Mouse (Mus musculus) cerebellum, postnatal 4 days (tissue): ENCODE data around the gene Tchhl1.
"Not testable (repeated sequence)": the region's sequence is repeated elsewhere in the genome, so short reads cannot be mapped to it uniquely, and the experiment has no call there.

Experiments
- DNase-seq, 2 experiments: peaks; one replicate each; pipeline ENCODE4 v3.0.0; 2022; ENCODE audit warnings: low spot score in 2 of 2, mixed read lengths in 1 of 2

The Tchhl1 gene

DNA sequence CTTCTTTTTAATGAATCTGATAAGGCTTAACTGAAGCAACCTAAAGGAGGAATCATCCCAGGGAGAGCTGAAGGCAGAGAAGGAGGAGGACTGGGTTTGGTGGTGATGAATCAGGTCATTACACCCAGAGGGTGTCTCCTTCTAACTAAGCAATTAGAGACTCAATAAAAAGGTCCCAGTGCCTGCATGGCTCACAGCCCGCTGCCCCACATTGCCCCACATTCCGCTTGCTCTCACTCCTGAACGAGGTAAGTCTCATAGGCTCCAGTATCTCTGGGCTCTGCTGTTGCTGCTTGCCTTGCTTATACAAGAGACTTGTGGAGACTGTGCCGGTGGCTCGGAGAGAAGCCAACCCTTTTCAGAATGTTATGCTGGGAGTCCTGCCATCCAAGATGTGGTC is at the start of gene Tchhl1:
TSS of gene Tchhl1 (plus strand) at position 194 of the 400 bp plus-strand sequence.
- no peak for DNase-seq

GRCm38 (mm10) chr3:93431673-93432072 is 36.9 kb upstream of the Tchhl1 start:
- no peak for DNase-seq

DNA sequence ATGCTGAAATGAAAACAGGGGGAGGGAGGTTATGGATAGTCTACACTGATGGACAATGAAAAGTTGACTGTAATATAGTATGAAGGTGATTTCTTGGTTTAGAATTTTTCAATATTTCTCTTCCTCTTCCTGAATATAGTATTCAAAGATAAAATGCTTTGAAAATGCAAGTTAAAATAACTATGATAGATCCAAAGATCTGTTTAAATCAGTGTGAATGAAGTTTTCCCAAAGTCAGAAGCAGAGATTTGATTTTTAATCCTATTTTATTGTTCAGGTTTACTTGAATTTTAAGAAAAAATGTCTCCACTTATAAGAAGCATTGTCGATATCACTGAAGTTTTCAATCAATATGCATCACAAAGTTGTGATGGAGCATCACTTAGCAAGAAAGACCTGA is 26.5 kb upstream of the Tchhl1 start, which contains the start of gene Tchh:
TSS of gene Tchh (plus strand) at position 301 of the 400 bp plus-strand sequence.
- no peak for DNase-seq

GRCm38 (mm10) chr3:93443501-93444101 is 25.0 kb upstream of the Tchhl1 start:
- DNase-seq: peak in 1 of 2 experiments; percentile 6

DNA sequence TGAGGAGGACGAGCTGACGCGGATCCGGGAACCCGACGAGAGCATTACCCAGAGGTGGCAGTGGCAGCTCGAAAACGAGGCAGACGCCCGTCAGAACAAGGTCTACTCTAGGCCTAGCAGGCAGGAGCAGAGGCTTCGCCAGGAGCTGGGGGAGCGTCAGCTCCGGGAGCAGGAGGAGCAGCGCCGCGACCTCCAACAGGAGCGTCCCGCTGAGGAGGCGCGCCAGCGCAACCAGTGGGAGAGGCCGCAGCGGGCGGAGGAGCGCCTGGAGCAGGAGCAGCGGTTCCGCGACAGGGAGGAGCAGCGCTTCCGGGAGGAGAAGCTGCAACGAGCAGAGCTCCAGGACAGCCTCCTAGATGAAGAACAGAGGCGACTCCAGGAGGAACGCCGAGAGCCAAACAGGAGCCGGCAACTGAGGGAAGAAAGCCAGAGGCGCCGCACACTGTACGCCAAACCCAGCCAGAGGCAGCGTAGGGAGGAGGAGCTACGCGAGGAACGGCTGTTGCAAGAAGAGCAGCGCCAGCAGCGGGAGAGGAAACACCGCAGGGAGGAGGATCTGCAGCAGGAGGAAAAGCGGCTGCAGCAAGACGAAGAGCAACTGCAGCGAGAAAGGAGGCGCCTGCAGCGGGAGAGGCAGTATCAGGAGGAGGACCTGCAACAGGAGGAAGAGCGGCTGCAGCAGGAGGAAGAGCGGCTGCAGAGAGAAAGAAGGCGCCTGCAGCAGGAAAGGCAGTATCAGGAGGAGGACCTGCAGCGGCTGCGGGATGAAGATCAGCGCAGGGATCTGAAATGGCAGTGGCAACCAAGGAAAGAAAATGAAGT is 24.0 kb upstream of the Tchhl1 start:
- DNase-seq: peak in 1 of 2 experiments; percentile 51

DNA sequence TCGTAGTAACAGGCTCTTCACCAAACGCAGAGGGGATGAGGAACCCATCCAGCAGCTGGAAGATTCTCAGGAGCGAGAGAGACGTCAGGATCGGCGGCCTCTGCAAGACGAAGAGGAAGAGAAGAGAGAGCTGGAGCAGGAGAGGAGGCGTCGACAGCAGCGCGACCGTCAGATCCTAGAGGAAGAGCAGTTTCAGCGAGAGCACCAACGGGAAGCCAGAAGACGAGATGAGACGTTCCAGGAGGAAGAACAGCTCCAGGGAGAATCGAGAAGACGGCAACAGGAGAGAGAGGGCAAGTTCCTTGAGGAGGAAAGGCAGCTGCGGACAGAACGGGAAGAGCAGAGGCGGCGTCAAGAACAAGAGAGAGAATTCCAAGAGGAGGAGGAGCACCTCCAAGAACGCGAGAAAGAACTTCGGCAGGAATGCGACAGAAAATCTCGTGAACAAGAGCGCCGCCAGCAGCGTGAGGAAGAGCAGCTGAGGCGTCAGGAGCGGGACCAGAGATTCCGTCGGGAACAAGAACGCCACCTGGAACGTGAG is 23.3 kb upstream of the Tchhl1 start:
- peak in 1 of 2 experiments; percentile 5 for DNase-seq

GRCm38 (mm10) chr3:93446128-93446755 is 22.3 kb upstream of the Tchhl1 start:
- peak in 1 of 2 experiments; percentile 9 for DNase-seq

GRCm38 (mm10) chr3:93446756-93447137 is 21.8 kb upstream of the Tchhl1 start:
- peak in 1 of 2 experiments; percentile 1 for DNase-seq

GRCm38 (mm10) chr3:93447138-93447841 is 21.3 kb upstream of the Tchhl1 start:
- DNase-seq: peak in 1 of 2 experiments; percentile 38

- DNase-seq: no peak
Observed at GRCm38 (mm10) chr3:93466556-93466955, 2.0 kb upstream of the Tchhl1 start.

DNA sequence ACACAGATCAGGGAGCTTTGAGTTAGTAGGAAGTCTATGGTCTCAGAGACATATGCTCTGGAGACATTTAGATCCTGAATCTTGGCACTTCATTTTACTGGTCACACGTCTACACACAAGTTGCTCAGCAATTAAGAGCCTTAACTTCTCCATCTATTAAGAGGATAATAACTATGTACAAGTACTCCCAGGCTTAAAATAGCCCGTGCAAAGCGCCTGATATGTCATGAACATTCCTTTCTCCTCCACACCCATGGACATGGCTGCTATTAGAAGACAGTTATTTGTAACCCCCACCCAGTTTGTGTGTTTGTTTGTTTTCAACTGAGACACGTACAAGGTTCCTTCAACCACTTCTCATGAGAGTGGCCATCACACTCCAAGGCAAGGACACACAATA is 1.4 kb upstream of the Tchhl1 start:
- no peak for DNase-seq

DNA sequence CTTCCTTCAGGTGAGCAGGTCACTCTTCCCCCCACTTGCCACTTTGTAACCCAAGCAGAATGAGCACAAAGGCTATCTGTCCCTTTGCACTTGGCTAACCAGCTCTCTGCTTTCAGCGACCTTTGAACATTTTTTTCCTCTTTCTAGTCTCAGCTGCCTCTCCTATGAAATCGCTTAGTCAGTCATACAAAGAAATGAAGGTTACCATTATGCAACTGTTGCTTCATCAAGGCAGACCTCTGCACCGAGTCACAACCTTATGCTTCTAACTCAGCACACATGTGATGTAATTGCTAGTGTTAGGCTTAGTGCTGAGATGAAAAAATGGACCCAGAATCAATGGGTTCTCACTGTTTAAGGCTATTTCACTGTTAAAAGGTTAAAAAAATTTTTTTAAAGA is 1.1 kb downstream of the Tchhl1 start:
- no peak for DNase-seq

DNA sequence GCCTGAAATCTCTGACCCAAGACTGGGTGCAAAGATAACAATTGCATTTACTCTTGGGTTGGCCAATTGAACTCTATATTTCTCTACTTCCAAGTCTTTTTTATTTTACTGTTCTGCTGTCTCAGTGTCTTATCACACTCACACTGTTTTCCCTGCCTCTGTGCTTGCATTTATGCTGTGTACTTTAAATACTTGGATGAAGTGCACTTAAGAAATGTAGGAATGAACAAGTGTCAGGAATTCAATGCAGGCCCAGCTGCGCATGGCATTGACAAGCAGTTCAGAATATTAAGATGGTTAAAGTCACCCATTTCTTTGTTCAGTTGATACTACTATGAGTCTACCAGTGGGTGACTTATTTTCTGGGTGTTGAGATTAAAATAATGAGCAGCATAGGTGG is 11.5 kb downstream of the Tchhl1 start:
- DNase-seq: no peak

DNA sequence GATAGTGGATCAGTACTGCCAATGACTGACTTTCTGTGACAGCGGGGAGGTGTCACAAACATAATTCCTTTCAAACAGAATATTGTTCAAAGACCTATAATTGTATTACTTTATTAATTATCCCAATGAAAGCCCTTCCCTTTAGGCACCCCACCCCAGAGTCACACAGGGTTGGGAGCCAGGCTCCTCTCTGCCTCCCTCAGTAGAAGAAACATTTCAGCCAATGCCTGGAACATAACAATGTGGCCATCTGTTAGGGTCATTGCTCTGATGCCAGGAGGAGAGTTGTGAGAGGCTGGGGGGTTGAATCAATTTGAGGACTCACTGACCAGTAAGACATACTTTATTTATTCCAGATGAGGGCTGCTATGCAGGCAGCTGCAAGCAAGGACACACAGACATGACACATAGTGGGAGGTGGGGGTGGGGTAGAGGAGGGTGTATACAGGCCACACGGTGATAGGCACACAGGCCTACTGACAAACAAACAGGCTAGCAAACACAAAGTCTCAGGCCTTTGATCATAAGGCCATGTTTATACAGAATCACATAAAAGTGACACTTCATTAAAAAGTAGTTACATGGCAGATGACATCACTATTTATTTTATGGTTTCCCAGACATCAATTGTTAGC is 13.5 kb downstream of the Tchhl1 start:
- DNase-seq: no peak

- no peak for DNase-seq
Observed at GRCm38 (mm10) chr3:93485611-93486010, 17.1 kb downstream of the Tchhl1 start.

- no peak for DNase-seq
Observed at GRCm38 (mm10) chr3:93488541-93488940, 20.0 kb downstream of the Tchhl1 start.

- no peak for DNase-seq
Observed at GRCm38 (mm10) chr3:93492176-93492575, 23.6 kb downstream of the Tchhl1 start.

DNA sequence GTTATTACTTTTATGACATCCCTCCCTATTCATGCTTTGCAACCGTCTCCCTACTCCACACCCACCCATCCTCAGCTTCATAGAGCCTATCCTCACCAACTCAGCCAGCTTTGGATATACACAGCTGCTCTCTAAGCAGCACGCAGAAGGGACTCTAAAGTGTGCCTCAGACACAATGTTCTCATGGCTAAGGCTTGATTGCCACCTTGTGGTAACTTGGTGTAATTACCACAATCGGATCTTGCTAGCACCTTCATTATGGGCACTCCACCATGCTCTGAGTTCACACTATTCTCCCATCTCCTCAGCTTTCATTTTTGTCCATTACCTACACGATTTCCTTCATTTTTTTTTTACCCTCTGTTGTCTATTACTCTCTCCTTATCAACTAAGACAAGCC is 25.4 kb downstream of the Tchhl1 start:
- DNase-seq: peak in 1 of 2 experiments; percentile 37

- DNase-seq: not testable (repeated sequence)
Observed at GRCm38 (mm10) chr3:93494774-93495173, 26.2 kb downstream of the Tchhl1 start.

DNA sequence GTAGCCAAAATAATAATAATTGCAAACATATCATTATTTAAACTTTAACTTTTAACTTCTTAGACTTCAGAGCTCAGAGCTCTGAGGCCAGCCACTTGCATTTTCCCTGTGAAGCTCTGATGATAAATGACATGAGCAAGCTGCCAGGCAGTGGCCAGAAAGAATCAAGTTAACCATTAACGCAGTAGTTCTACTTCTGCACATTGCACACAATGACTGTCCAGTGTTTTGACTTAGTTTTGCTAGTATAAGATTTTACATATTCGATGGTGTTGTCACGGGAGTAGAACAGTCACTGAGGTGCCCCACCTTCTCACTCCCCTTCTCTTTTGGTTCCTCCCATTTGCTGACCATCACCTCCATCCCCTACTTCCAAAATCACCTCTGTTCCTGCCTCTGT is 28.6 kb downstream of the Tchhl1 start:
- DNase-seq: no peak

GRCm38 (mm10) chr3:93499129-93499528 is 30.6 kb downstream of the Tchhl1 start:
- DNase-seq: no peak
